Mouse (Mus musculus) intestine, postnatal 0 days (tissue): Measurements from ENCODE around the gene Nodal. TPM values are rescaled to one million over a fixed set of nuclear protein-coding genes. Genes with fewer than 3 reads are reported as not detected.
"Not testable (repeated sequence)": the region's sequence is repeated elsewhere in the genome, so short reads cannot be mapped to it uniquely, and the experiment has no call there.

Experiments used
- ATAC-seq: fragments of 200-750 bp; cut with Nextera tagmentation; 2 replicates; pipeline ENCODE4 v1.8.0; 2017; ENCODE audit warnings: mild to moderate bottlenecking, moderate TSS enrichment, moderate library complexity
- H3K27ac ChIP-seq: fragments of 300-500 bp; sonication (generic); 2 replicates; pipeline ENCODE4 v1.5.1; 2014; ENCODE audit warnings: mild to moderate bottlenecking, low read depth, low read length, moderate library complexity
- H3K27me3 ChIP-seq: fragments of 300-500 bp; sonication (generic); replicated peaks from 2 replicates; pipeline ENCODE4 v1.6.1; 2014; ENCODE audit warnings: low read length, mixed read lengths; ENCODE audit not compliant: control insufficient read depth, insufficient read depth
- H3K36me3 ChIP-seq: fragments of 300-500 bp; sonication (generic); 2 replicates; pipeline ENCODE4 v1.6.1; 2014; ENCODE audit warnings: mild to moderate bottlenecking, moderate library complexity; ENCODE audit not compliant: control insufficient read depth, insufficient read depth
- H3K4me1 ChIP-seq: fragments of 300-500 bp; sonication (generic); replicated peaks from 2 replicates; pipeline ENCODE4 v1.6.1; 2014; ENCODE audit warnings: antibody characterized with exemption, low read length, mixed read lengths; ENCODE audit not compliant: control insufficient read depth, insufficient read depth
- H3K4me2 ChIP-seq: fragments of 300-500 bp; sonication (generic); replicated peaks from 2 replicates; pipeline ENCODE4 v1.6.1; 2014; ENCODE audit warnings: low read depth, mild to moderate bottlenecking, moderate library complexity
- H3K4me3 ChIP-seq: fragments of 300-500 bp; sonication (generic); 2 replicates; pipeline ENCODE4 v1.5.1; 2014; ENCODE audit warnings: low read depth, low read length
- H3K9ac ChIP-seq: fragments of 300-500 bp; sonication (generic); 2 replicates; pipeline ENCODE4 v1.6.1; 2014; ENCODE audit warnings: mild to moderate bottlenecking, low read depth, low read length
- H3K9me3 ChIP-seq: fragments of 300-500 bp; sonication (generic); 2 replicates; pipeline ENCODE4 v1.6.1; 2016; ENCODE audit warnings: mixed run types; ENCODE audit not compliant: control insufficient read depth
- CTCF ChIP-seq: sonication (generic); IDR thresholded peaks from 2 replicates; pipeline ENCODE4 v1.5.1; 2016; ENCODE audit warnings: low read depth, mild to moderate bottlenecking, control low read depth, antibody characterized with exemption, moderate library complexity
- WGBS: fragments of 180-500 bp; shearing (Covaris S2); extraction: QIAGEN DNeasy Blood & Tissue Kit; methylation state at CpG from one replicate; pipeline ENCODE4 v1.1.7; 2014; 5-methylcytosine and 5-hydroxymethylcytosine counted together
- polyA plus RNA-seq: library from polyadenylated mRNA; unstranded; fragments of >200 nt; fragmentation: Nextera tagmentation; extraction: Ambion mirVana; gene quantifications from 2 replicates; pipeline ENCODE4 v1.2.1, GENCODE M21; 2015

Gene Nodal
- polyA plus RNA-seq, 1 experiment from 2014 or later: 0.10 TPM

- Histone ChIP-seq H3K36me3 (peaks cover 9% of the 10 kb centered on the region; the same call in 1 of the 2 replicates), H3K4me1 (peaks cover 13% of the 10 kb centered on the region), H3K4me3 (no peak overlapping the region), H3K27me3 (no peaks in the 10 kb centered on the region), H3K9ac (no peak overlapping the region), H3K9me3 (no peaks in the 10 kb centered on the region), H3K4me2 (no peak overlapping the region), H3K27ac (no peak overlapping the region)
- 80% methylated on average over 10 of the region's 10 CpGs for WGBS
- ATAC-seq: no peak
- TF ChIP-seq CTCF: no peak
Measured at GRCm38 (mm10) chr10:61447581-61448353, 30.0 kb downstream of the Nodal start.

DNA sequence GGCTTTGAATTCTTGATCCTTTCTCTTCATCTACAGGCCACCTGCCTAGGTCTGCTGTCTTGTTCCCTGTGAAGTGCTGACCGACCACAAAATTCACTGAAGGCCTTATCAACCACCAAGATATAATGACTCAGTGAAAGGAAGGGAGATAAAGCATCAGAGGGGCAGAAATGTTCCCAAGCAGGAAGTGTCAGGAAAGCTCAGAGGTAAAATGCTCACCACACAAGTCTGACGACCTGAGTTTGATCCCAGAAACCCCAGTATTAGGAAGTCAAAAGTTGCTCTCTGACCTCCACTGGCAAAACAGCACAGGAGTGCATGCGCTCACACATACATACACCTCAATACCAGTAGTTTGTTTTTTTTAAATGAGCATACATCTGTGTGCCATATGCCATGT lies 31.1 kb downstream of the Nodal start:
- ATAC-seq: no peak
- WGBS: 47% methylated on average over 3 of the region's 3 CpGs
- Histone ChIP-seq H3K36me3 (peaks cover 9% of the 10 kb centered on the region; the same call in 1 of the 2 replicates), H3K9me3 (no peaks in the 10 kb centered on the region), H3K4me3 (no peak overlapping the region), H3K9ac (no peak overlapping the region), H3K4me1 (peaks cover 13% of the 10 kb centered on the region), H3K27me3 (no peaks in the 10 kb centered on the region), H3K27ac (no peak overlapping the region), H3K4me2 (no peak overlapping the region)
- no peak for TF ChIP-seq CTCF

- Histone ChIP-seq H3K9me3 (no peaks in the 10 kb centered on the region), H3K4me3 (peak overlapping the region; percentile 90), H3K4me1 (peaks cover 8% of the 10 kb centered on the region), H3K27ac (peak overlapping the region; percentile 85), H3K4me2 (peak overlapping the region; percentile 69), H3K27me3 (no peaks in the 10 kb centered on the region), H3K36me3 (peaks cover 9% of the 10 kb centered on the region; the same call in 1 of the 2 replicates), H3K9ac (peak overlapping the region; percentile 88)
- 1% methylated on average over 8 of the region's 8 CpGs for WGBS
- no peak for TF ChIP-seq CTCF
- ATAC-seq: peak; percentile 46
Measured at GRCm38 (mm10) chr10:61451463-61451930, 33.7 kb downstream of the Nodal start.

DNA sequence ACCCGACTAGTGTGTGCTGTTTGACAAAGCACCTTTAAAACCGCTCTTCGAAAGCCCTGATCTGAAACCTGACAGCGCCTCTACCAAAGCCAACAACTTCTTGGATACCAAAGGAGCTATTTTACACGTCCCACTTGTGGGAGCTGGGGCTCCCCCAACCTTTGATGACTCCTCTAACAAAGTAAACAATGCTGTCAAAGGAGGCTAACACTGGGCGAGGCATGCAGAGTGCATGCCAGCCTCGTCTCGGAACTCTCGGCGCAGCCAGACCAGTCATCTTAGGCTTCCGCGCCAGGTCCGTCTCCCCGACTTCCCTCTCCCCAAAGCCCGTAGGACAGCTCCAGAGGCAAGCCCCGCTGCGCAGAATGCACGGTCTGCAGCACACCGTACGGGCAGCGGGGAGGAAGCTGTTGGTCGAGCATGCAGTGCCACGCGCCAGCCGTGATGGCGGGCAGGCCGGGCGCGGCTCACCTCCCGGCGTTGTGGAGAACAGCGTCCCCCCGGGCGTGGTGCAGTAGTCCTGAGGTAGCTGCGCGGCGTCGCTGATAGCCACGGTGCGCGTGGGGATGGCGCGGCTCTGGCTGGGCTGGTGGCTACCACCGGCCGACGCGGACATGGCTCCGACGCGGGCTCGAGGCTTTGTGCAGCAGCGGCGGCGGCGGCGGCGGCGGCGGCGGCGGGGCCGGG lies 34.3 kb downstream of the Nodal start:
- peak; percentile 34; the same call in 1 of the 2 replicates for TF ChIP-seq CTCF
- peak overlapping the region; percentile 69 for H3K4me2 ChIP-seq
- no peaks in the 10 kb centered on the region for H3K27me3 ChIP-seq
- ATAC-seq: peak; percentile 21
- H3K9me3 ChIP-seq: no peaks in the 10 kb centered on the region
- H3K4me1 ChIP-seq: peaks cover 8% of the 10 kb centered on the region
- peak overlapping the region; percentile 88 for H3K9ac ChIP-seq
- under 1% methylated on average over 38 of the region's 62 CpGs for WGBS
- peak overlapping the region; percentile 90 for H3K4me3 ChIP-seq
- H3K27ac ChIP-seq: peak overlapping the region; percentile 85
- peaks cover 9% of the 10 kb centered on the region; the same call in 1 of the 2 replicates for H3K36me3 ChIP-seq

DNA sequence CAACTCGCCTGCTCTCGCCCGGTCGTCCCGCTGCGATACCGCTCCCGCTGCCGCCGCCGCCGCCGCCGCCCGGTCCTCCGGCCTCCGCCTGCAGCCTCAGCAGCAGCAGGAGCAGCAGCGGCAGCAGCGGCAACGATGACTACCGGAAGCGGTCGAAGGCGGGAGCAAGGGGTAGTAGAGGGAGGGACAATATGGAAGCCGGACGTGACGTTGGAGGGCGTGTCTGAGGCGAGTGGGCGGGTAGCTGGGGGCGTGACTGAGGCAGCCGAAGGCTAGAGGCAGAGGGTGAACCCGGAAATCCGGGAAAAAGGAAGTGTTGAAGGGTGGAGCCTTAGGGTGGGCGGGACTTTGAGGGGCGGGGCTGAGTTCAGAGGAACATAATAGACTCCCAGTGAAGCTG lies 34.9 kb downstream of the Nodal start, which contains the start of gene Eif4ebp2:
Gene Eif4ebp2 (minus strand): TSS at position 17 of the 400 bp plus-strand sequence.
- no peak for TF ChIP-seq CTCF
- Histone ChIP-seq H3K36me3 (peaks cover 9% of the 10 kb centered on the region; the same call in 1 of the 2 replicates), H3K27ac (peak within 1 kb of the TSS; percentile 85), H3K4me3 (peak within 1 kb of the TSS; percentile 90), H3K4me2 (peak within 1 kb of the TSS; percentile 69), H3K4me1 (peaks cover 6% of the 10 kb centered on the region), H3K9me3 (no peaks in the 10 kb centered on the region), H3K27me3 (no peaks in the 10 kb centered on the region), H3K9ac (peak within 1 kb of the TSS; percentile 88)
- peak; percentile 96 for ATAC-seq
- WGBS: under 1% methylated on average over 35 of the region's 36 CpGs

- not testable (repeated sequence) for H3K27ac ChIP-seq, H3K4me1 ChIP-seq, H3K4me3 ChIP-seq, ATAC-seq, H3K27me3 ChIP-seq, H3K36me3 ChIP-seq, H3K9ac ChIP-seq, H3K9me3 ChIP-seq, H3K4me2 ChIP-seq
- 75% methylated on average over 3 of the region's 3 CpGs for WGBS
Measured at GRCm38 (mm10) chr10:61453171-61453570, 35.4 kb downstream of the Nodal start.
